Comparison of ENCODE assay signal across 20 mouse cellular contexts in the genomic region with DNA sequence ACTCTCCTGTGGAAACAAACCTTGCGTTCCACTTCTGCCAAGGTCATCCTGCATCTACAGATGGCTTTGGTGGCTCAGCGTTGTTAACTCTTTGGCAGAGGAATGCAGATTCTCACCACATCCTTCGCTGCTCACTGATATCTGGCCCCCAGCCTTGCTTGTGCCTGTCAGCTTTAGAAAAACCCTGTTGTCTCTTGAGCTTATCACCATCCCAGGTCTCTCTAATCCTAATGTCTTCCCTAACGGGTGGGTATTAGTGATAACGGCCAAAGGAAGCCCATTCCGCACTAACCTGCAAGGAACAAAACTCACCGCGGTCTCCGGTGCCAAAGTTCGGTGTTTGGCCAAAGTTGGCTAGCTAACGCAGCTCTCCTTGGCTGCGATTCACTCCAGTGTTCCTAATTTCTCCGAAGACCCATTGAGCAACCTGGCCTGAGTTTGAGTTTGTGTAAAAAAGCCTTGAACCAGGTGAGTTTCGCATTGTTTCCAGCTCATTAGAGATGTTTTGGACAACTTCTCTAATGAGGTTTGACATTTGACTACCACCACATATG. TPM values are rescaled to one million over a fixed set of nuclear protein-coding genes. Genes with fewer than 3 reads are reported as not detected.
DNase-seq lines count a peak whose midpoint lies in the region; ATAC-seq lines count a peak whose summit lies in the region.
"Had no signal": no experiment of that assay in that cellular context is flagged by ENCODE, and none has a peak within 500 bp of the region (broad histone marks: within the 10 kb centered on the region; RNA-seq: fewer than 3 reads in every experiment).

No protein-coding gene starts in this region.

- no peak overlapping the region for H3K4me3 ChIP-seq in heart, embryonic 10.5 days
- H3K4me3 ChIP-seq: embryonic facial prominence, embryonic 10.5 days; embryonic facial prominence, embryonic 13.5 days; erythroblast, embryonic 14.5 days; forebrain, embryonic 12.5 days; forebrain, embryonic 15.5 days; heart, adult 2 months; hindbrain, embryonic 12.5 days; hindbrain, embryonic 15.5 days had no signal

- no peak overlapping the region for H3K27ac ChIP-seq in heart, embryonic 10.5 days
- H3K27ac ChIP-seq: embryonic facial prominence, embryonic 10.5 days; embryonic facial prominence, embryonic 13.5 days; forebrain, embryonic 12.5 days; forebrain, embryonic 15.5 days; heart, adult 2 months; hindbrain, embryonic 12.5 days; hindbrain, embryonic 15.5 days had no signal

- no peaks in the 10 kb centered on the region for H3K9me3 ChIP-seq in heart, embryonic 10.5 days
- H3K9me3 ChIP-seq: embryonic facial prominence, embryonic 10.5 days; embryonic facial prominence, embryonic 13.5 days; forebrain, embryonic 12.5 days; forebrain, embryonic 15.5 days; hindbrain, embryonic 12.5 days; hindbrain, embryonic 15.5 days had no signal

- no peak for DNase-seq in cerebellum, adult 8-10 months
- DNase-seq in heart, adult 11 months: peak; percentile 61
- DNase-seq in heart, embryonic 10.5 days (ENCODE audit: low spot score): no peak
- DNase-seq in kidney, postnatal 10 days: no peak
- DNase-seq: adrenal gland, postnatal 25 days; cerebellum, adult 18-20 months; embryo, embryonic 11 days; gastrocnemius, postnatal 25 days; heart, adult 2 months had no signal

- H3K36me3 ChIP-seq in heart, embryonic 10.5 days: no peaks in the 10 kb centered on the region
- H3K36me3 ChIP-seq: embryonic facial prominence, embryonic 10.5 days; embryonic facial prominence, embryonic 13.5 days; forebrain, embryonic 12.5 days; forebrain, embryonic 15.5 days; hindbrain, embryonic 12.5 days; hindbrain, embryonic 15.5 days had no signal

- 80% methylated on average over 14 of the region's 14 CpGs for WGBS in heart, embryonic 10.5 days

- no peaks in the 10 kb centered on the region for H3K27me3 ChIP-seq in heart, embryonic 10.5 days (ENCODE audit: insufficient read depth, poor library complexity, severe bottlenecking)
- H3K27me3 ChIP-seq: embryonic facial prominence, embryonic 13.5 days; forebrain, embryonic 12.5 days; forebrain, embryonic 15.5 days; hindbrain, embryonic 12.5 days; hindbrain, embryonic 15.5 days had no signal

- ATAC-seq in cerebellum, adult (ENCODE audit: insufficient number of reproducible peaks, low FRiP score, low TSS enrichment): peak; percentile 26; the same call in 1 of the 2 replicates
- peak; percentile 34; the same call in 1 of the 2 replicates for ATAC-seq in megakaryocyte progenitor cell, adult 5-6 weeks (replicated peaks; ENCODE audit: poor library complexity)
- ATAC-seq: CD4-positive, CD25-positive, alpha-beta regulatory T cell, adult 4 months; forebrain, embryonic 15.5 days; intestine, postnatal 0 days had no signal

- H3K4me1 ChIP-seq in heart, embryonic 10.5 days: no peaks in the 10 kb centered on the region
- H3K4me1 ChIP-seq: embryonic facial prominence, embryonic 10.5 days; embryonic facial prominence, embryonic 13.5 days; forebrain, embryonic 12.5 days; forebrain, embryonic 15.5 days; hindbrain, embryonic 12.5 days; hindbrain, embryonic 15.5 days had no signal

RNA-seq across cellular contexts. Expression of a gene that starts 44.1 kb away (rescaled TPM):
- 0.84 and 1.9 TPM in 2 replicates for polyA plus RNA-seq in heart, embryonic 10.5 days (2016; fragmentation: Nextera tagmentation; extraction: Ambion mirVana)
- 78.7 and 93.6 TPM in 2 replicates for total RNA-seq in megakaryocyte progenitor cell, adult 5-6 weeks (2015)
- total RNA-seq in megakaryocyte progenitor cell, adult 5-6 weeks (2017): 73.9 and 91.6 TPM in 2 replicates
- polyA plus RNA-seq: erythroblast, embryonic 14.5 days had no signal
